Mouse (Mus musculus) stomach, embryonic 16.5 days (tissue): ENCODE results near the gene Anapc15-ps. TPM values are rescaled to one million over a fixed set of nuclear protein-coding genes. Genes with fewer than 3 reads are reported as not detected.

ENCODE experiments used
- ATAC-seq: fragments of 200-750 bp; cut with Nextera tagmentation; 2 replicates; pipeline ENCODE4 v1.8.0; 2017; ENCODE audit warnings: moderate number of reproducible peaks, moderate TSS enrichment; ENCODE audit not compliant: insufficient read depth, low FRiP score
- H3K27ac ChIP-seq: fragments of 300-500 bp; sonication (generic); 2 replicates; pipeline ENCODE4 v1.5.1; 2014; ENCODE audit warnings: low read length
- H3K27me3 ChIP-seq: fragments of 300-500 bp; sonication (generic); 2 replicates; pipeline ENCODE4 v1.6.1; 2014; ENCODE audit warnings: low read length, control low read depth, mixed read lengths; ENCODE audit not compliant: control insufficient read depth, insufficient read depth
- H3K36me3 ChIP-seq: fragments of 300-500 bp; sonication (generic); 2 replicates; pipeline ENCODE4 v1.6.1; 2014; ENCODE audit warnings: low read length; ENCODE audit not compliant: control insufficient read depth, insufficient read depth
- H3K4me1 ChIP-seq: fragments of 300-500 bp; sonication (generic); 2 replicates; pipeline ENCODE4 v1.6.1; 2014; ENCODE audit warnings: low read length, control low read depth, mixed read lengths; ENCODE audit not compliant: control insufficient read depth, insufficient read depth
- H3K4me2 ChIP-seq: fragments of 300-500 bp; sonication (generic); 2 replicates; pipeline ENCODE4 v1.6.1; 2014; ENCODE audit warnings: low read depth, low read length, mixed read lengths
- H3K4me3 ChIP-seq: fragments of 300-500 bp; sonication (generic); replicated peaks from 2 replicates; pipeline ENCODE4 v1.5.1; 2014; ENCODE audit warnings: mild to moderate bottlenecking, low read length
- H3K9ac ChIP-seq: fragments of 300-500 bp; sonication (generic); 2 replicates; pipeline ENCODE4 v1.6.1; 2014; ENCODE audit warnings: low read length
- H3K9me3 ChIP-seq: fragments of 300-500 bp; sonication (generic); replicated peaks from 2 replicates; pipeline ENCODE4 v1.6.1; 2016; ENCODE audit warnings: low read length, control low read depth; ENCODE audit not compliant: control insufficient read depth
- WGBS: fragments of 180-500 bp; shearing (Covaris S2); extraction: QIAGEN DNeasy Blood & Tissue Kit; methylation state at CpG from one replicate; pipeline ENCODE4 v1.1.7; 2014; 5-methylcytosine and 5-hydroxymethylcytosine counted together
- polyA plus RNA-seq: library from polyadenylated mRNA; unstranded; fragments of >200 nt; fragmentation: Nextera tagmentation; extraction: Ambion mirVana; gene quantifications from 2 replicates; pipeline ENCODE4 v1.2.1, GENCODE M21; 2015

The Anapc15-ps gene
- polyA plus RNA-seq, 1 experiment from 2014 or later, result not detected

GRCm38 (mm10) chr10:95683735-95684134 is 10.5 kb upstream of the Anapc15-ps start:
- no peaks in the 10 kb centered on the region for H3K27me3 ChIP-seq
- WGBS, result 98% methylated on average over 3 of the region's 3 CpGs
- no peaks in the 10 kb centered on the region for H3K4me1 ChIP-seq
- no peak overlapping the region for H3K4me2 ChIP-seq
- no peak overlapping the region for H3K27ac ChIP-seq
- no peaks in the 10 kb centered on the region for H3K9me3 ChIP-seq
- no peak overlapping the region for H3K9ac ChIP-seq
- H3K36me3 ChIP-seq, result no peaks in the 10 kb centered on the region
- ATAC-seq, result no peak
- H3K4me3 ChIP-seq, result no peak overlapping the region

GRCm38 (mm10) chr10:95682964-95683363 is 9.7 kb upstream of the Anapc15-ps start:
- no peak for ATAC-seq
- H3K4me1 ChIP-seq, result no peaks in the 10 kb centered on the region
- H3K36me3 ChIP-seq, result no peaks in the 10 kb centered on the region
- H3K9me3 ChIP-seq, result no peaks in the 10 kb centered on the region
- no peak overlapping the region for H3K27ac ChIP-seq
- H3K4me2 ChIP-seq, result no peak overlapping the region
- WGBS, result 70% methylated on average over 10 of the region's 10 CpGs
- no peaks in the 10 kb centered on the region for H3K27me3 ChIP-seq
- no peak overlapping the region for H3K9ac ChIP-seq
- H3K4me3 ChIP-seq, result no peak overlapping the region

- H3K4me3 ChIP-seq, result no peak overlapping the region
- ATAC-seq, result no peak
- no peaks in the 10 kb centered on the region for H3K36me3 ChIP-seq
- H3K27ac ChIP-seq, result no peak overlapping the region
- no peak overlapping the region for H3K9ac ChIP-seq
- WGBS, result 76% methylated on average over 9 of the region's 9 CpGs
- no peaks in the 10 kb centered on the region for H3K27me3 ChIP-seq
- no peak overlapping the region for H3K4me2 ChIP-seq
- H3K9me3 ChIP-seq, result no peaks in the 10 kb centered on the region
- no peaks in the 10 kb centered on the region for H3K4me1 ChIP-seq
Observed at GRCm38 (mm10) chr10:95682091-95682740, 9.0 kb upstream of the Anapc15-ps start.

- H3K9me3 ChIP-seq, result no peaks in the 10 kb centered on the region
- ATAC-seq, result no peak
- 0 out of 2 replicates have a peak overlapping the region, but pooled peaks have one; percentile 9 for H3K4me3 ChIP-seq
- 67% methylated on average over 4 of the region's 4 CpGs for WGBS
- no peaks in the 10 kb centered on the region for H3K27me3 ChIP-seq
- no peak overlapping the region for H3K27ac ChIP-seq
- H3K36me3 ChIP-seq, result no peaks in the 10 kb centered on the region
- H3K4me1 ChIP-seq, result no peaks in the 10 kb centered on the region
- no peak overlapping the region for H3K9ac ChIP-seq
- 0 out of 2 replicates have a peak overlapping the region, but pooled peaks have one; percentile 39 for H3K4me2 ChIP-seq
Observed at GRCm38 (mm10) chr10:95681481-95681880, 8.2 kb upstream of the Anapc15-ps start.

GRCm38 (mm10) chr10:95681058-95681440 is 7.8 kb upstream of the Anapc15-ps start:
- Histone ChIP-seq H3K9me3 (no peaks in the 10 kb centered on the region), H3K4me2 (peak overlapping the region; percentile 39), H3K36me3 (no peaks in the 10 kb centered on the region), H3K9ac (no peak overlapping the region), H3K27ac (no peak overlapping the region), H3K4me1 (no peaks in the 10 kb centered on the region), H3K27me3 (no peaks in the 10 kb centered on the region), H3K4me3 (peak overlapping the region; percentile 25)
- ATAC-seq, result peak; percentile 76; the same call in 1 of the 2 replicates
- WGBS, result 58% methylated on average over 7 of the region's 7 CpGs

- Histone ChIP-seq H3K9ac (no peak overlapping the region), H3K27ac (no peak overlapping the region), H3K9me3 (no peaks in the 10 kb centered on the region), H3K36me3 (no peaks in the 10 kb centered on the region), H3K4me2 (peak overlapping the region; percentile 39), H3K4me3 (peak overlapping the region; percentile 25), H3K4me1 (no peaks in the 10 kb centered on the region), H3K27me3 (no peaks in the 10 kb centered on the region)
- 60% methylated on average over 28 of the region's 28 CpGs for WGBS
- ATAC-seq, result no peak
Observed at GRCm38 (mm10) chr10:95680153-95681057, 7.2 kb upstream of the Anapc15-ps start.

GRCm38 (mm10) chr10:95679131-95679530 is 5.9 kb upstream of the Anapc15-ps start:
- H3K4me3 ChIP-seq, result no peak overlapping the region
- H3K27me3 ChIP-seq, result no peaks in the 10 kb centered on the region
- no peak for ATAC-seq
- 87% methylated on average over 5 of the region's 5 CpGs for WGBS
- no peaks in the 10 kb centered on the region for H3K36me3 ChIP-seq
- H3K9me3 ChIP-seq, result no peaks in the 10 kb centered on the region
- no peak overlapping the region for H3K27ac ChIP-seq
- H3K4me2 ChIP-seq, result no peak overlapping the region
- H3K4me1 ChIP-seq, result no peaks in the 10 kb centered on the region
- H3K9ac ChIP-seq, result no peak overlapping the region

GRCm38 (mm10) chr10:95678661-95679060 is 5.4 kb upstream of the Anapc15-ps start:
- H3K4me1 ChIP-seq, result no peaks in the 10 kb centered on the region
- ATAC-seq, result no peak
- H3K9ac ChIP-seq, result no peak overlapping the region
- H3K4me2 ChIP-seq, result no peak overlapping the region
- H3K27ac ChIP-seq, result no peak overlapping the region
- H3K9me3 ChIP-seq, result no peaks in the 10 kb centered on the region
- H3K4me3 ChIP-seq, result no peak overlapping the region
- no peaks in the 10 kb centered on the region for H3K36me3 ChIP-seq
- H3K27me3 ChIP-seq, result no peaks in the 10 kb centered on the region
- WGBS, result 86% methylated on average over 2 of the region's 2 CpGs

- 52% methylated on average over 7 of the region's 7 CpGs for WGBS
- Histone ChIP-seq H3K27ac (no peak overlapping the region), H3K4me3 (no peak overlapping the region), H3K9ac (no peak overlapping the region), H3K9me3 (no peaks in the 10 kb centered on the region; the same call in 1 of the 2 replicates), H3K4me2 (peak overlapping the region; percentile 32; the same call in 1 of the 2 replicates), H3K27me3 (no peaks in the 10 kb centered on the region), H3K36me3 (no peaks in the 10 kb centered on the region), H3K4me1 (no peaks in the 10 kb centered on the region)
- ATAC-seq, result no peak
Observed at GRCm38 (mm10) chr10:95678241-95678640, 5.0 kb upstream of the Anapc15-ps start.
